Mouse (Mus musculus) gastrocnemius, postnatal 14 days (tissue): ENCODE measurements around the gene Dip2b. TPM values are rescaled to one million over a fixed set of nuclear protein-coding genes. Genes with fewer than 3 reads are reported as not detected.

Experiments used
- DNase-seq: peaks from one replicate; pipeline ENCODE4 v3.0.0; 2021; ENCODE audit warnings: mixed read lengths
- intact Hi-C: fragments of 180-260 bp; cut with DNase I; formaldehyde crosslinking; loops from one replicate; pipeline ENCODE4 v1.15.1; 2025; ENCODE audit warnings: low total_unique reads
- total RNA-seq, 2 experiments: library from RNA; stranded (reverse); gene quantifications; 2 replicates each; pipeline ENCODE4 v1.2.3; 2021

Gene Dip2b
- total RNA-seq, 2 experiments from 2014 or later, result 10.8 to 13.2 TPM

GRCm38 (mm10) chr15:100190083-100190482 lies 151.6 kb downstream of the Dip2b start:
- DNase-seq, result peak; percentile 17
- intact Hi-C loops, result no loop called here

- DNase-seq, result peak; percentile 70
- intact Hi-C loops, result no loop called here
These were observed 160.7 kb downstream of the Dip2b start for GRCm38 (mm10) chr15:100198983-100199745.

- DNase-seq, result peak; percentile 45
- intact Hi-C loops, result no loop called here
These were observed 161.3 kb downstream of the Dip2b start for GRCm38 (mm10) chr15:100199790-100200189.

- no peak for DNase-seq
- intact Hi-C loops, result no loop called here
These were observed 163.3 kb downstream of the Dip2b start for GRCm38 (mm10) chr15:100201806-100202205.

- intact Hi-C loops, result no loop called here
- DNase-seq, result no peak
These were observed 164.1 kb downstream of the Dip2b start for GRCm38 (mm10) chr15:100202431-100203015.

- no peak for DNase-seq
- intact Hi-C loops, result no loop called here
These were observed 166.1 kb downstream of the Dip2b start for GRCm38 (mm10) chr15:100204574-100204973.

- intact Hi-C loops, result no loop called here
These were observed 171.5 kb downstream of the Dip2b start for GRCm38 (mm10) chr15:100210013-100210412.

GRCm38 (mm10) chr15:100213339-100213738 lies 174.9 kb downstream of the Dip2b start:
- no peak for DNase-seq
- intact Hi-C loops, result no loop called here

More at GRCm38 (mm10) chr15:100210013-100210412, 171.5 kb downstream of the Dip2b start:
- DNase-seq, result no peak

GRCm38 (mm10) chr15:100215092-100215491 lies 176.6 kb downstream of the Dip2b start:
- intact Hi-C loops, result no loop called here
- DNase-seq, result no peak

- intact Hi-C loops, result no loop called here
- no peak for DNase-seq
These were observed 177.7 kb downstream of the Dip2b start for GRCm38 (mm10) chr15:100216173-100216572.

GRCm38 (mm10) chr15:100218018-100218417 lies 179.6 kb downstream of the Dip2b start:
- intact Hi-C loops, result no loop called here
- no peak for DNase-seq

GRCm38 (mm10) chr15:100219396-100219795 lies 180.9 kb downstream of the Dip2b start:
- intact Hi-C loops, result no loop called here
- DNase-seq, result no peak

GRCm38 (mm10) chr15:100220916-100221315 lies 182.5 kb downstream of the Dip2b start:
- intact Hi-C loops, result no loop called here
- DNase-seq, result no peak

GRCm38 (mm10) chr15:100225381-100225780 lies 186.9 kb downstream of the Dip2b start:
- intact Hi-C loops, result no loop called here

GRCm38 (mm10) chr15:100225891-100226290 lies 187.4 kb downstream of the Dip2b start:
- intact Hi-C loops, result no loop called here
- no peak for DNase-seq

More at GRCm38 (mm10) chr15:100225381-100225780, 186.9 kb downstream of the Dip2b start:
- DNase-seq, result no peak

GRCm38 (mm10) chr15:100227031-100227662 lies 188.7 kb downstream of the Dip2b start:
- no peak for DNase-seq
- intact Hi-C loops, result no loop called here

- intact Hi-C loops, result no loop called here
- peak; percentile 94 for DNase-seq
These were observed 189.4 kb downstream of the Dip2b start, which contains the start of gene Atf1 for GRCm38 (mm10) chr15:100227663-100228534. Gene Atf1, plus strand, starts transcription at chr15:100227819.

GRCm38 (mm10) chr15:100228535-100229336 lies 190.3 kb downstream of the Dip2b start:
- no peak for DNase-seq
- intact Hi-C loops, result no loop called here

GRCm38 (mm10) chr15:100230655-100231054 lies 192.2 kb downstream of the Dip2b start:
- intact Hi-C loops, result no loop called here
- DNase-seq, result no peak
